Comparison of ENCODE assay signal across 12 mouse cellular contexts in genomic region chr8:8328010-8328666, GRCm38 (mm10).
DNase-seq lines count a peak whose midpoint lies in the region; ATAC-seq and TF ChIP-seq lines count a peak whose summit lies in the region.
"Had no signal": no experiment of that assay in that cellular context is flagged by ENCODE, and none has a peak within 500 bp of the region (broad histone marks: within the 10 kb centered on the region; RNA-seq: fewer than 3 reads in every experiment).

No protein-coding gene starts in this region.

- H3K27ac ChIP-seq in forebrain, embryonic 13.5 days = no peak overlapping the region
- no peak overlapping the region for H3K27ac ChIP-seq in forebrain, embryonic 11.5 days (ENCODE audit: low read depth, low read length)
- no peak overlapping the region for H3K27ac ChIP-seq in neural tube, embryonic 14.5 days (ENCODE audit: low read depth, low read length)
- H3K27ac ChIP-seq in kidney, postnatal 0 days = no peak overlapping the region
- H3K27ac ChIP-seq in midbrain, embryonic 11.5 days (ENCODE audit: low read depth, low read length) = no peak overlapping the region
- H3K27ac ChIP-seq: gastrocnemius, adult 2 months; layer of hippocampus, adult 2 months; neural tube, embryonic 13.5 days; stomach, embryonic 15.5 days had no signal

- DNase-seq in forebrain, embryonic 11.5 days (ENCODE audit: low spot score) = no peak
- DNase-seq in neural tube, embryonic 10.5 days (ENCODE audit: extremely low spot score, low spot score) = no peak
- DNase-seq in kidney, postnatal 0 days (ENCODE audit: low spot score) = peak; percentile 90
- peak; percentile 18 for DNase-seq in retina, postnatal 1 day
- no peak for DNase-seq in midbrain, embryonic 11.5 days (ENCODE audit: low spot score, missing footprints)
- no peak for DNase-seq in left cerebral cortex, postnatal 10 days (ENCODE audit: extremely low spot score in 1 of 2, low spot score in 2 of 2)
- DNase-seq: gastrocnemius, adult 2 months had no signal

- intact Hi-C loops in left cerebral cortex, postnatal 10 days (cut with DNase I) = no loop called here

- no peak overlapping the region for H3K4me2 ChIP-seq in forebrain, embryonic 13.5 days
- H3K4me2 ChIP-seq in forebrain, embryonic 11.5 days (ENCODE audit: low read depth, low read length, severe bottlenecking) = no peak overlapping the region
- no peak overlapping the region for H3K4me2 ChIP-seq in neural tube, embryonic 14.5 days (ENCODE audit: low read depth, low read length)
- H3K4me2 ChIP-seq in kidney, postnatal 0 days (ENCODE audit: low read length) = no peak overlapping the region
- no peak overlapping the region for H3K4me2 ChIP-seq in midbrain, embryonic 11.5 days
- H3K4me2 ChIP-seq: neural tube, embryonic 13.5 days; stomach, embryonic 15.5 days had no signal

- no peak overlapping the region for H3K9ac ChIP-seq in forebrain, embryonic 13.5 days
- no peak overlapping the region for H3K9ac ChIP-seq in forebrain, embryonic 11.5 days (ENCODE audit: low read length)
- no peak overlapping the region for H3K9ac ChIP-seq in neural tube, embryonic 14.5 days (replicated peaks; ENCODE audit: low read depth, low read length)
- H3K9ac ChIP-seq in kidney, postnatal 0 days (ENCODE audit: low read depth, low read length) = no peak overlapping the region
- no peak overlapping the region for H3K9ac ChIP-seq in midbrain, embryonic 11.5 days (ENCODE audit: low read length)
- H3K9ac ChIP-seq: neural tube, embryonic 13.5 days; stomach, embryonic 15.5 days had no signal

- WGBS in forebrain, embryonic 13.5 days = 42% methylated on average over 7 of the region's 7 CpGs
- 55% methylated on average over 7 of the region's 7 CpGs for WGBS in forebrain, embryonic 11.5 days
- 30% methylated on average over 7 of the region's 7 CpGs for WGBS in neural tube, embryonic 14.5 days
- 11% methylated on average over 7 of the region's 7 CpGs for WGBS in kidney, postnatal 0 days
- WGBS in midbrain, embryonic 11.5 days = 56% methylated on average over 7 of the region's 7 CpGs

- no peaks in the 10 kb centered on the region for H3K27me3 ChIP-seq in forebrain, embryonic 13.5 days
- H3K27me3 ChIP-seq in forebrain, embryonic 11.5 days (ENCODE audit: control insufficient read depth, insufficient read depth, low read length) = no peaks in the 10 kb centered on the region
- no peaks in the 10 kb centered on the region for H3K27me3 ChIP-seq in neural tube, embryonic 14.5 days (ENCODE audit: control insufficient read depth, insufficient read depth, low read length)
- H3K27me3 ChIP-seq in kidney, postnatal 0 days (ENCODE audit: insufficient read depth, low read length) = no peaks in the 10 kb centered on the region
- H3K27me3 ChIP-seq in midbrain, embryonic 11.5 days (ENCODE audit: control insufficient read depth, insufficient read depth, low read length) = no peaks in the 10 kb centered on the region
- H3K27me3 ChIP-seq: stomach, embryonic 15.5 days had no signal

- no peaks in the 10 kb centered on the region for H3K36me3 ChIP-seq in forebrain, embryonic 13.5 days (ENCODE audit: poor library complexity, severe bottlenecking)
- no peaks in the 10 kb centered on the region for H3K36me3 ChIP-seq in forebrain, embryonic 11.5 days (ENCODE audit: control insufficient read depth, insufficient read depth, low read length)
- H3K36me3 ChIP-seq in neural tube, embryonic 14.5 days (ENCODE audit: control insufficient read depth, insufficient read depth, low read length) = no peaks in the 10 kb centered on the region
- H3K36me3 ChIP-seq in kidney, postnatal 0 days (ENCODE audit: insufficient read depth, low read length) = no peaks in the 10 kb centered on the region
- no peaks in the 10 kb centered on the region for H3K36me3 ChIP-seq in midbrain, embryonic 11.5 days (ENCODE audit: control insufficient read depth, insufficient read depth, low read length)
- H3K36me3 ChIP-seq: neural tube, embryonic 13.5 days; stomach, embryonic 15.5 days had no signal

- H3K9me3 ChIP-seq in forebrain, embryonic 13.5 days (replicated peaks) = no peaks in the 10 kb centered on the region
- no peaks in the 10 kb centered on the region for H3K9me3 ChIP-seq in forebrain, embryonic 11.5 days (ENCODE audit: control insufficient read depth, low read length)
- H3K9me3 ChIP-seq in neural tube, embryonic 14.5 days (ENCODE audit: control insufficient read depth, low read length) = no peaks in the 10 kb centered on the region
- no peaks in the 10 kb centered on the region for H3K9me3 ChIP-seq in kidney, postnatal 0 days (replicated peaks; ENCODE audit: low read length)
- no peaks in the 10 kb centered on the region for H3K9me3 ChIP-seq in midbrain, embryonic 11.5 days (ENCODE audit: control insufficient read depth, low read length)
- H3K9me3 ChIP-seq: neural tube, embryonic 13.5 days; stomach, embryonic 15.5 days had no signal

- H3K4me3 ChIP-seq in forebrain, embryonic 13.5 days = no peak overlapping the region
- H3K4me3 ChIP-seq in forebrain, embryonic 11.5 days (ENCODE audit: low read depth, low read length) = no peak overlapping the region
- H3K4me3 ChIP-seq in neural tube, embryonic 14.5 days (ENCODE audit: low read depth, low read length) = no peak overlapping the region
- H3K4me3 ChIP-seq in kidney, postnatal 0 days (replicated peaks; ENCODE audit: low read depth, low read length) = no peak overlapping the region
- H3K4me3 ChIP-seq in midbrain, embryonic 11.5 days (ENCODE audit: low read depth, low read length) = no peak overlapping the region
- H3K4me3 ChIP-seq: gastrocnemius, adult 2 months; layer of hippocampus, adult 2 months; neural tube, embryonic 13.5 days; stomach, embryonic 15.5 days had no signal

- peaks cover 22% of the 10 kb centered on the region for H3K4me1 ChIP-seq in forebrain, embryonic 13.5 days
- H3K4me1 ChIP-seq in forebrain, embryonic 11.5 days (replicated peaks; ENCODE audit: control insufficient read depth, insufficient read depth, low read length) = no peaks in the 10 kb centered on the region
- H3K4me1 ChIP-seq in neural tube, embryonic 14.5 days (ENCODE audit: control insufficient read depth, insufficient read depth, low read length) = no peaks in the 10 kb centered on the region
- H3K4me1 ChIP-seq in kidney, postnatal 0 days (replicated peaks; ENCODE audit: insufficient read depth, low read length) = peaks cover 26% of the 10 kb centered on the region
- no peaks in the 10 kb centered on the region for H3K4me1 ChIP-seq in midbrain, embryonic 11.5 days (ENCODE audit: control insufficient read depth, insufficient read depth, low read length)

- ATAC-seq in forebrain, embryonic 13.5 days = peak; percentile 50; the same call in 1 of the 2 replicates
- no peak for ATAC-seq in forebrain, embryonic 11.5 days (replicated peaks; ENCODE audit: low FRiP score)
- 0 out of 2 replicates have a peak, but pooled peaks have one; percentile 58 for ATAC-seq in neural tube, embryonic 14.5 days (ENCODE audit: low read depth)
- ATAC-seq in kidney, postnatal 0 days (replicated peaks; ENCODE audit: low FRiP score, low read depth) = 0 out of 2 replicates have a peak, but pooled peaks have one; percentile 25
- ATAC-seq in midbrain, embryonic 11.5 days (ENCODE audit: low FRiP score) = no peak

- no peak for TF ChIP-seq CTCF in kidney, postnatal 0 days (IDR thresholded peaks at IDR 0.05; ENCODE audit: low read depth)

Comparison
In these comparisons a context has a peak if more than half of its experiments do, and no peak if none do; other contexts are left out.
1. ATAC-seq: peak in forebrain, embryonic 13.5 days (single experiment), neural tube, embryonic 14.5 days (single experiment) and kidney, postnatal 0 days (single experiment); none in forebrain, embryonic 11.5 days (single experiment) and midbrain, embryonic 11.5 days (single experiment).
2. DNase-seq: peak in kidney, postnatal 0 days (single experiment) and retina, postnatal 1 day (single experiment); none in forebrain, embryonic 11.5 days (single experiment), neural tube, embryonic 10.5 days (single experiment), midbrain, embryonic 11.5 days (single experiment) and left cerebral cortex, postnatal 10 days (0 of 2).